Mouse (Mus musculus) midbrain, embryonic 11.5 days (tissue): ENCODE measurements around the gene Mlst8. TPM values are rescaled to one million over a fixed set of nuclear protein-coding genes. Genes with fewer than 3 reads are reported as not detected.

ENCODE experiments used
- ATAC-seq: fragments of 200-750 bp; cut with Nextera tagmentation; 2 replicates; pipeline ENCODE4 v1.8.0; 2017; ENCODE audit warnings: moderate TSS enrichment, moderate library complexity; ENCODE audit not compliant: low FRiP score
- DNase-seq: peaks from one replicate; pipeline ENCODE4 v3.0.0; 2015; ENCODE audit warnings: low spot score; ENCODE audit errors: missing footprints
- H3K27ac ChIP-seq: fragments of 300-500 bp; sonication (generic); 2 replicates; pipeline ENCODE4 v1.5.1; 2014; ENCODE audit warnings: low read depth, low read length
- H3K27me3 ChIP-seq: fragments of 300-500 bp; sonication (generic); 2 replicates; pipeline ENCODE4 v1.6.1; 2014; ENCODE audit warnings: mild to moderate bottlenecking, low read length, moderate library complexity, mixed read lengths; ENCODE audit not compliant: control insufficient read depth, insufficient read depth
- H3K36me3 ChIP-seq: fragments of 300-500 bp; sonication (generic); 2 replicates; pipeline ENCODE4 v1.6.1; 2014; ENCODE audit warnings: mild to moderate bottlenecking, low read length, moderate library complexity, mixed read lengths; ENCODE audit not compliant: control insufficient read depth, insufficient read depth
- H3K4me1 ChIP-seq: fragments of 300-500 bp; sonication (generic); 2 replicates; pipeline ENCODE4 v1.6.1; 2014; ENCODE audit warnings: low read length; ENCODE audit not compliant: control insufficient read depth, insufficient read depth
- H3K4me2 ChIP-seq: fragments of 300-500 bp; sonication (generic); 2 replicates; pipeline ENCODE4 v1.6.1; 2014; ENCODE audit warnings: mild to moderate bottlenecking, moderate library complexity
- H3K4me3 ChIP-seq: fragments of 300-500 bp; sonication (generic); 2 replicates; pipeline ENCODE4 v1.5.1; 2014; ENCODE audit warnings: low read depth, low read length
- H3K9ac ChIP-seq: fragments of 300-500 bp; sonication (generic); 2 replicates; pipeline ENCODE4 v1.6.1; 2014; ENCODE audit warnings: low read length
- H3K9me3 ChIP-seq: fragments of 300-500 bp; sonication (generic); 2 replicates; pipeline ENCODE4 v1.6.1; 2016; ENCODE audit warnings: low read length; ENCODE audit not compliant: control insufficient read depth
- WGBS: fragments of 180-500 bp; shearing (Covaris S2); extraction: QIAGEN DNeasy Blood & Tissue Kit; methylation state at CpG from one replicate; pipeline ENCODE4 v1.1.7; 2014; 5-methylcytosine and 5-hydroxymethylcytosine counted together
- polyA plus RNA-seq: library from polyadenylated mRNA; unstranded; fragments of >200 nt; fragmentation: Nextera tagmentation; extraction: Ambion mirVana; gene quantifications from 2 replicates; pipeline ENCODE4 v1.2.1, GENCODE M21; 2014

Gene Mlst8
- polyA plus RNA-seq, 1 experiment from 2014 or later: 30.3 TPM

DNA sequence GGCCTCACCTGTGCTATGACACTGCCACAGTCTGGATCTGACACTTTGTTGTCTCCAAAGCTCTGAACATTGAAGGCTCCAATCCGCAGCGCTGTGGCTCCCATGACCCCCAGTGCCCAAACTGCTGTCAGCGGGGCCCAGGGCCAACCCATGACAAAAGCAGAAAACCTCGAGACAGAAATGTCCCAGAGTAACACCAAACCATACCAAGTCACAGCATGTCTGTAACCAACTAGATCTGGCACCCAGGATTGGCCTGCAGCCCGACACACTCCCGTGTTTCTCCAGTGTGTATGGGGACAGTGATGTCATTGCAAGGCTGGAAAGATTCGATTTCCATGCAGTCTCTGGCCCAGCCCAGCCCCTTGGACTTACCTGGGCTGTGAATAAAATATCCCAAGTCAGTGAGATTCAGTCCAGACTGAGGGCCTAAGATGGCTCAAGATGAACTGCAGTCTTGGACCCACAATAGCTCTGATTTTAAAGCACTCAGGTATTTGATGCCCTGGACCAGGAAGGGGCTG, 36.2 kb downstream of the Mlst8 start, which contains the start of gene Dnase1l2:
Gene Dnase1l2, minus strand, starts transcription at position 474 of the 524 bp plus-strand sequence.
- H3K27ac ChIP-seq: no peak within 1 kb of the TSS
- no peaks in the 10 kb centered on the region for H3K9me3 ChIP-seq
- no peak for DNase-seq
- H3K9ac ChIP-seq: no peak within 1 kb of the TSS
- H3K36me3 ChIP-seq: peaks cover 39% of the 10 kb centered on the region
- WGBS: 85% methylated on average over 7 of the region's 7 CpGs
- ATAC-seq: no peak
- no peak within 1 kb of the TSS for H3K4me2 ChIP-seq
- H3K4me3 ChIP-seq: no peak within 1 kb of the TSS
- no peaks in the 10 kb centered on the region for H3K4me1 ChIP-seq
- no peaks in the 10 kb centered on the region for H3K27me3 ChIP-seq

DNA sequence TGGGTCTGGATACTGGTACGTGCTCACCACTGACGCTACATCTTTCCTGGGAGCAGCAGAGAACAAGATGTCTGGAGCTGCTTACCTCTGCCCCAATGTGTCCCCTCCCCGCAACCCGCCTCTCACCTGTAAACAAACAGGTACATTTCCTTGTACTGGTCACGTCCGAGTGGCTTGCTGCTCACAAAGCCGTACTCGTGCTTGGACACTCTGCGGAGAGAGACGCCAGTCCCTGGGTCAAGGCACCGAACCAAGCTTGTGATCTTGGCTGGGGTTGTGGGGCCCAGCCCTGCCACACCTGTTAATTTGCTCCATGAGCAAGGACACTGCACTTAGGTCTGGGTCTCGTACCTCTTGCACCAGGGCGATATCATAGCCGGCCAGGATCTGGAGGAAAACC, 36.8 kb downstream of the Mlst8 start:
- Histone ChIP-seq H3K4me2 (no peak overlapping the region), H3K4me3 (no peak overlapping the region), H3K9ac (no peak overlapping the region), H3K36me3 (peaks cover 40% of the 10 kb centered on the region), H3K27me3 (no peaks in the 10 kb centered on the region), H3K9me3 (no peaks in the 10 kb centered on the region), H3K4me1 (no peaks in the 10 kb centered on the region), H3K27ac (no peak overlapping the region)
- WGBS: 94% methylated on average over 14 of the region's 14 CpGs
- DNase-seq: no peak
- no peak for ATAC-seq

GRCm38 (mm10) chr17:24441148-24441547, 37.7 kb downstream of the Mlst8 start:
- WGBS: 48% methylated on average over 2 of the region's 2 CpGs
- H3K4me3 ChIP-seq: no peak overlapping the region
- no peak for DNase-seq
- no peak overlapping the region for H3K4me2 ChIP-seq
- ATAC-seq: no peak
- H3K9me3 ChIP-seq: no peaks in the 10 kb centered on the region
- no peaks in the 10 kb centered on the region for H3K27me3 ChIP-seq
- H3K9ac ChIP-seq: no peak overlapping the region
- H3K4me1 ChIP-seq: no peaks in the 10 kb centered on the region
- H3K27ac ChIP-seq: no peak overlapping the region
- peaks cover 33% of the 10 kb centered on the region for H3K36me3 ChIP-seq

DNA sequence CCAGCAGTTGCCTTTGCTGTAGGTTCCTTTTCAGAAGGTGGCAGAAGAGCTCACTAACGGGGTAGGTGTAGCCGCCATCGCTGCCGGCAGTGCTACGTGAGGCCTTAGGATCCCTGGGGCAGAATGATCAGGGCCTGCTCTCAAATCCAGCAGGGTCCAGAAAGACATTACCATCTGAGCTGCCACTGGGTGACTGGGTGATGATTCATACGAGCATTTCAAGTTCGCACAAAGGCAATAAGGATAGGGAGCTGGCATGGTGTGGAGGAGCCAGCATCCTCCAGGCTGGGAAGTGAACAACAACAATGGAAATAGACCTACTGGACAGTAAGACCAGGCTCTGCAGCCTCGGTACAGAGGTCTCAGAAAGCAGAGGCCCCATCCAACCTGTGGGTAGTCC, 38.5 kb downstream of the Mlst8 start:
- H3K4me2 ChIP-seq: no peak overlapping the region
- ATAC-seq: no peak
- H3K27ac ChIP-seq: no peak overlapping the region
- DNase-seq: no peak
- WGBS: 95% methylated on average over 8 of the region's 8 CpGs
- no peaks in the 10 kb centered on the region for H3K9me3 ChIP-seq
- H3K9ac ChIP-seq: no peak overlapping the region
- H3K36me3 ChIP-seq: peaks cover 27% of the 10 kb centered on the region
- no peak overlapping the region for H3K4me3 ChIP-seq
- no peaks in the 10 kb centered on the region for H3K4me1 ChIP-seq
- H3K27me3 ChIP-seq: no peaks in the 10 kb centered on the region

DNA sequence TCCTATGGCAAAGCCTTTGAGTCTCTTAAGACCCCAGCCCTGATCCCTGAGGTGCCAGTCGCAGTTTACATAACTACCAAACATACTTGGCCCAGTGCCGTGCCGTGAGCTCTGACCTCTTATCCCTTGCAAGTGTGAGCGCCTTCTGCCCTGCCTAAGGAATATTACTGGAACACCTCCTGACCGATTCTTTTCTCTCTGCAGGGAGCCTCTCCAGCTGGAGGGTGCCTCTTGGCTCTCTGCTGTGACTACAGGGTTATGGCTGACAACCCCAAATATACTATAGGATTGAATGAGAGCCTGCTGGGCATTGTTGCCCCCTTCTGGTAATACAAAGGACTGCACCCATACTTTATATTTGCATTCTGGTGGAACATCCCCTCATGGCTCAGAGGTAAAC, 41.9 kb downstream of the Mlst8 start:
- H3K4me2 ChIP-seq: no peak overlapping the region
- no peak overlapping the region for H3K27ac ChIP-seq
- DNase-seq (peak; percentile 90), ATAC-seq (peak; percentile 59; the same call in 1 of the 2 replicates)
- 77% methylated on average over 5 of the region's 5 CpGs for WGBS
- no peak overlapping the region for H3K4me3 ChIP-seq
- H3K9ac ChIP-seq: no peak overlapping the region
- no peaks in the 10 kb centered on the region for H3K9me3 ChIP-seq
- H3K27me3 ChIP-seq: no peaks in the 10 kb centered on the region
- H3K36me3 ChIP-seq: peaks cover 14% of the 10 kb centered on the region
- H3K4me1 ChIP-seq: no peaks in the 10 kb centered on the region

DNA sequence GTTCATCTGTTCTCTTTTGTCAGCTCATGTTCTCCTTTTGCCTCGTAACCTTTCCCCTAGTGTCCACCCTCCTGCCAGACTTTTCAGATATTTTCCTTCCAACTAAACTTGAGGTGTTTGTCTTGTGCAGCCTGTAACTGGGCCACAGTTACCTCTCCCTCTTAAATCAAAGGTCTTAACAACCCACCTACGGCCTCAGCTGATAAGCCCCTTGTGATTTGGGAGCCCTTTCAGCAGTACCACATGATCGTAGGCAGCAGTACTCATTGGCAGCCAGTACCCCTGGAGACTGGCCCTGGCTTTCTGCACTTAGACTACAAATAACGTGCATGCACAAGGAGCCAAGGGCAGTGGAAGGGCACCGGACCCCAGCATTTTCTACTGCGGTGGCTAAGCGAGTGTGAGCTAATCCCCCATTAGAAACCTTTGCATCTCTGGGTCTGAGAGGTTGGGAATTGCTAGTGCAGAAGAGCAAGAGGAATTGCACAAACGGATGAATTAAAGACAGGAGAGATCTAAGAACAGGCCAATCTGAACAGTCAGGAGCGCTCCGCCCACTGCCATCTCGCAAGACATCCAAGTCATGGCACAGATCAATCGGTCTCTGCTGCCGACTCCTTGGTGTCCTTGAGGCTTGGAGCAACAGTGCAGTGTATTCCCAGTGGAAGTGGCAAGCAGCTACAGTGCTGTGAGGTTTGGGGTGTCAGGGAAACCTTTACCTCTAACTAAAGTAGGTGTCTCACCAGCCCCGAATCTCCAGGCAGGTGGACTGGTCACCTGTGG, 49.5 kb downstream of the Mlst8 start:
- Histone ChIP-seq H3K9me3 (no peaks in the 10 kb centered on the region), H3K27me3 (no peaks in the 10 kb centered on the region), H3K27ac (no peak overlapping the region), H3K4me2 (no peak overlapping the region), H3K36me3 (peaks cover 5% of the 10 kb centered on the region; the same call in 1 of the 2 replicates), H3K4me3 (no peak overlapping the region), H3K4me1 (peaks cover 5% of the 10 kb centered on the region; the same call in 1 of the 2 replicates), H3K9ac (no peak overlapping the region)
- ATAC-seq: no peak
- DNase-seq: peak; percentile 81
- WGBS: 89% methylated on average over 14 of the region's 14 CpGs

GRCm38 (mm10) chr17:24427170-24427557, 51.7 kb downstream of the Mlst8 start:
- Histone ChIP-seq H3K4me1 (peaks cover 5% of the 10 kb centered on the region; the same call in 1 of the 2 replicates), H3K27me3 (no peaks in the 10 kb centered on the region), H3K4me2 (peak overlapping the region; percentile 38), H3K36me3 (peaks cover 19% of the 10 kb centered on the region), H3K27ac (no peak overlapping the region), H3K9ac (peak overlapping the region; percentile 82), H3K4me3 (peak overlapping the region; percentile 63), H3K9me3 (no peaks in the 10 kb centered on the region)
- DNase-seq: peak; percentile 88
- no peak for ATAC-seq
- WGBS: 9% methylated on average over 8 of the region's 8 CpGs

DNA sequence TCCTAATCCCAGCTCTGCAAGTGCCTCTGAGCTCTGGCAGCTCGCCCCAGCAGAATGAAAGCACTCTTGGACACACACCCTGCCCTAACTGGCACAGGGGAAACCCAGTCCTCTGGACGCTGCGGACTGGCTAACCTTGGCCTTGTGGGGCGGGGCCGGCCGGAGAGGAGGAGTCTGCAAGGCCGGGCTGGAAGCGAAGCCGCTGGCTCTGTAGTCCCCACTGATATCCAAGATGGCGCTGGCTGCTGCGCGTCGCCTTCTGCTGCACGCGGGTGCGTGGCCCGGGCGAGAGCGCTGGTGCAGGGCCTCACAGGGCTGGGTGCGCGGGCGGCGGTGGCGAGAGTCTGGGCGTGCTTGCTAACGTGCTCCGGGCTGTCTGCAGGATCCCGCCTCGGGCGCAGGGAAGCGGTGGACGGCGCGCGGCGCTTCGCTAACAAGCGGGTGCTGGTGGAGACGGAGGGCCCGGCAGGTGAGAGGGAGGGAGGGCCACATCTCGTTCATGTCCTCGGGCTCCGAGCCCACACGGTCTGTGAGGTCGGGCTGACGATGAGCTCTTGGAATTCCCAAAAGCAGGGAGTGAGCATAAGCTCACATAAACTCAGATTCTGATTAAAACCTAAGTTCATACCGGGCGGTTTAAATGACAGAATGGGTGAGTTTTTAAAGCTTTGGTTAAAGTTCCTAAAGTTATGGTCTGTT, 52.3 kb downstream of the Mlst8 start, which contains the start of gene Eci1:
Gene Eci1, plus strand, starts transcription at position 171 of the 699 bp plus-strand sequence.
- Histone ChIP-seq H3K9ac (peak within 1 kb of the TSS; percentile 82), H3K36me3 (peaks cover 25% of the 10 kb centered on the region), H3K4me2 (peak within 1 kb of the TSS; percentile 38), H3K27me3 (no peaks in the 10 kb centered on the region), H3K4me3 (peak within 1 kb of the TSS; percentile 63), H3K9me3 (no peaks in the 10 kb centered on the region), H3K4me1 (peaks cover 5% of the 10 kb centered on the region; the same call in 1 of the 2 replicates), H3K27ac (peak within 1 kb of the TSS; percentile 77)
- under 1% methylated on average over 48 of the region's 48 CpGs for WGBS
- DNase-seq (peak; percentile 96), ATAC-seq (peak; percentile 98)

- Histone ChIP-seq H3K27ac (no peak overlapping the region), H3K4me1 (peaks cover 5% of the 10 kb centered on the region; the same call in 1 of the 2 replicates), H3K9me3 (no peaks in the 10 kb centered on the region), H3K36me3 (peaks cover 31% of the 10 kb centered on the region), H3K9ac (no peak overlapping the region), H3K27me3 (no peaks in the 10 kb centered on the region), H3K4me2 (no peak overlapping the region), H3K4me3 (peak overlapping the region; percentile 63; the same call in 1 of the 2 replicates)
- ATAC-seq: no peak
- peak; percentile 66 for DNase-seq
- 93% methylated on average over 7 of the region's 7 CpGs for WGBS
These were observed 53.0 kb downstream of the Mlst8 start for GRCm38 (mm10) chr17:24425905-24426304.
